Mouse (Mus musculus) left cerebral cortex, postnatal 4 days (tissue): ENCODE results near the gene Prrc2b. TPM values are rescaled to one million over a fixed set of nuclear protein-coding genes. Genes with fewer than 3 reads are reported as not detected.

ENCODE experiments used
- DNase-seq: peaks from one replicate; pipeline ENCODE4 v3.0.0-alpha.2; 2022
- intact Hi-C: fragments of 180-260 bp; cut with DNase I; formaldehyde crosslinking; loops from one replicate; pipeline ENCODE4 v1.15.1; 2025
- total RNA-seq, 2 experiments: library from RNA; stranded (reverse); gene quantifications; 2 replicates each; pipeline ENCODE4 v1.2.3; 2021

Gene Prrc2b
- 100 to 1,000 TPM; 327 to 335 TPM for total RNA-seq

DNA sequence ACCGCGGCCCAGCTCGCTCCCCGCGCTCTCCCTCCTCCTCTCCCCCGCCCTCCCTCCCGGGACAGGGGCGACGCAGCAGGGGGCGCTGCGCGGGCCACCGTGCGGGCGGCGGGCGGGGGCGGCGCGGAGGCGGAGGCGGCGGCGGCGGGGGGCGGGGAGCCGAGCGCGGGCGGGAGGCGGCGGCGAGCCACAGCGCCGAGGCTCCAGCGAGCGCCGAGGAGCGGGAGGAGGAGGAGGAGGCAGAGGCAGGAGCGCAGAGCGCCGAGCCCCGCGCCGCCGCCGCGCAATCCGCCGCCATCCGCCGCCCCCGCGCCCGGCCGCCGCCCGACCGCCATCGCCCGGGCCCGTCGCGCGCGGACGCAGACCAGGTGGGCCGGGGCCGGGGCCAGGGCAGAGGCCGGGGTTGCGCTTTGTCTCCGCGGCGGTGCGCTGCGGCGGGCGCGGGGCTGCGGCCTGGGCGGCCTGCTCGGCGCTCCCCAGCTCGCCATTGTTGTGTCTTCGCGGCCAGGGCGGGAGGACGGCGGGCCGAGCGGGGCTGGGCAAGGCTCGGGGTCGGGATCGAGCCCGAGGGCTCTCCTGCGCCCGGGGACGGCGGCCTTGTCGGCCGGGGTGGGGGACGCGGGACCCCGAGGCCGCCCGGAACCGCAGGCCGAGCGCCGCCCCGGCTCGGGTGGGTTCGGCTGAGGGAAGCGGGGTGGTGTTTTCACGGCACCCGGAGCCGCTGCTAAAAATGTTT is at the start of gene Prrc2b:
TSS of gene Prrc2b (plus strand) at position 159 of the 736 bp plus-strand sequence.
- intact Hi-C loops, result loop anchor here (10.0 kb wide), 1 partner anchor 54 kb away; no protein-coding TSS in a partner anchor
- DNase-seq, result peak; percentile 73

DNA sequence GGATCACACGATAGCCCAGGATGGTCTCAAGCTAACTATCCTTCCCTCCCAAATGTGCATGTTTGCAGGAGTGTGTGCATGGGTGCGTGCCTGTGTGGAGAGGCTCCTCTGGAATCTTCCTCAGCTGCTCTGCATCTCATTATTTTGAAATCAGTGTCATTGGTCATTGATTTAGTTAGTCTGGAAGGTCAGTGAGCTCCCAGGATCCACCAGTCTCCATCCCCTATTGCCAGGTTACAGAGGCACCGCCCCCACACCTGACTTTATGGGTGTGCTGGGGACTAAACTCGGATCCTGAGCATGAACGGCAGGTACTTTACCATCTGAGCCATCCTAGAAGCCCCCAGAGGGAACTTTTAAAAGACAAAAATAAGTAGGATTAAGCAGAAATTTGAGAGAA is 47.9 kb upstream of the Prrc2b start:
- no peak for DNase-seq
- intact Hi-C loops, result no loop called here

DNA sequence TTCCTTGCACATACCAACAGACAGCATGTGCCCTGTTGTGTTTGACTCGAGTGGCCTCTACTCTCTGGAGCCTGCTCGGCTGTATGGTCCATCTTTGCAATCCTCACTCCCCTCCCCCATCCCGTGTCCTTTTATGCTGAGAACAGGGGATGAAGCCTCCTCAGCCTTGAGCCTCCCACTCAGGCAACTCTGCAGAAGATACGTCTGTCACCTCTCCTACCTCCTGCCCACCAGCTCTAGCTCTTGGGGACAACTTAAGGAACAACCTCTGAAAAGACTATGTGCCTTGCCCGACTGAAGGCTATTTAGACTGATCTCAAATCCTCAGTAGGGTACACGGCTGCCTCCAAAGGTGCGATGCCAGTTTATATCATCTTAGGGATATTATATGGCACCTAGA is 47.3 kb upstream of the Prrc2b start:
- DNase-seq, result no peak
- intact Hi-C loops, result no loop called here

DNA sequence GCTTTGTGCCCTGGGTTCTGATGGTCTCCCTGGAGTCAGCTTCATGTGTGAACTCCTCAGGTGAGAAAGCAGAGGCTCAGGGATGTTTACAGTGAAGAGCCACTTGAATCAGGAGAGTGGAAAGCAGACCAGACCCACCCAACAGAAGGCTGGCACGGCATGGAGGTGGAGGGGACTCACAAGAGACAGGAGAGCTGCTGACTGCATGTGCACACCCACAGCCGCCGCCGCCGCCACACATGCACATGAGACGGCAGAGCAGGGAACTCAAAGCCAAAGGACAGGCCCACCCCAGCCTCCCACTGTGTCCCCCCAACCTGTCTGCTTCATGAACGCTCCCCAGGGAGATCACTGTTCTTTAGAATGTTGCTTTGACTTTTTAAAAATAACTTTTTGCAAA is 46.8 kb upstream of the Prrc2b start:
- intact Hi-C loops, result no loop called here
- no peak for DNase-seq

DNA sequence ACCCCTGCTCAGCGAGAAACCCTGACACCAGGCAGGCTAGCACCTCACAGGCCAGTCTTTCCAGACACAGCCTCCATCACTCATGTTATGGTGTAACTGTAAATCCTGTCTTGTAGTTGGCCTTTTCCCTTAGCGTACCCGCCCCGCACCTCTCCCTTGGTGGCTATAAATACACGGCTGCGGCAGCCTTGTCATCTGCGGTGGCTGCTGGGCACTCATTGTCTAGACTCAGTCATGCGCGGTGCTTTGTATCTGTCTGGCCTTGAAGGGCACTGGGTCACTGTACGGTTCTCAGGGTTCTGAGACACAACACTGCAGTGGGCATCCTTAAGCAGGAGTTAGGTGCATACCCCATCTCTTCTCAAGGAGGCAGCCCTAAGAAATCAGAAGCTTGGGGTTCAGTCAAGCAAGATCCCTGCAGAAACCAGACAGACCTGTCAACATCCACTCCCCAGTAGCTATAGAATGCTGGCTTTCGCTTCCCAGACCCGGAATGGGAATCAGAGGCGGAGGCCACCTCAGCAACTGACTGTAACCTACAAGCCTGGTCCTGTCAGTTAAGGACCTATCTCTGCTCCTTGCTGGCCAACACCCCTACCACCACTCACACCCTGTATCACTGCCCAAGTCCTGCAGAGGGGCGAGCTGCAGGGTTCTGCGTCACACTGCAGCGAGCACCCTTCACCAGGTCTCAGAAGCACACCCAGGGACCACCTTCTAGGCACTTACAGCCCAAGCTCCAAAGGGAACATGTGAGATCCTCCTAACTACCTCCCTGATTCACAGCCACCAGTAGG is 45.6 kb upstream of the Prrc2b start:
- no peak for DNase-seq
- intact Hi-C loops, result no loop called here

DNA sequence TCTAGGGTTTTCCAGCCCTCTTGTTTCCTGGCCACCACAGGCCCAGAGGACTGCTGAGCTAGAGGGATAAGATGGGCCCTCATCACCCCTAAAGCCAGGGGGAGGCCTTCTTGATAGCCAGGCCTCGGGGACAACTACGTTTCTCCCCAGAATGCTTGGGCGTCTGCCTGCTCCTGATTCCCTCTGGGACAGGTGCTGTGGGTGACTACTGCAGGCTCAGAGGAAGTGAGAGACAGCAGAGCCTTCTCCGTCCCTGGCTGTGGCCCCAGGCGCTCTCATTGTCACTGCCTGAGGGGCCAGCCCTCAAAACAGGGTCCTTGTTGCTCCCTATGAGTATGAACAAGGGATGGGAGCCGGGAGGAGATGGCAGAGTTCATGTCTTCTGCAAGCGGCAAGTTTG is 45.0 kb upstream of the Prrc2b start:
- intact Hi-C loops, result no loop called here
- no peak for DNase-seq

DNA sequence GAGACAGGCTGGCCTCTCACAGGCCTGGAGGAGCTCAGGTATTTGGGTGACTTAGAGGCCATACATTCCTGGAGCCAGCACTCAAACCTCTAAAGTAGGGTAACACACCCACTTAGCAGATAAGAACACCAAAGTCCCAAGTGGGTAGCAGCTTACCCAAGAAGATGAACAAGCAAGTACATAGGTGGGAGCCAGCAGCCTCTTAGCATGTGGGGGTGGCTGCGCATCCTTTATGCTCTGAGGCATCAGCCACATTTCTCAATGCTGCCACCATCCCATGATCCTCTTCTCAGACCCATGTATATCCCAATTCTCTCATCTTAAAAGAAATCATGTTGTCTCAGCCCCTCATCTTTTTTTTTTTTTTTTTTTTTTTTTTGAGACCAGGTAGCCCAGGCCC is 39.6 kb upstream of the Prrc2b start:
- intact Hi-C loops, result no loop called here
- DNase-seq, result no peak

DNA sequence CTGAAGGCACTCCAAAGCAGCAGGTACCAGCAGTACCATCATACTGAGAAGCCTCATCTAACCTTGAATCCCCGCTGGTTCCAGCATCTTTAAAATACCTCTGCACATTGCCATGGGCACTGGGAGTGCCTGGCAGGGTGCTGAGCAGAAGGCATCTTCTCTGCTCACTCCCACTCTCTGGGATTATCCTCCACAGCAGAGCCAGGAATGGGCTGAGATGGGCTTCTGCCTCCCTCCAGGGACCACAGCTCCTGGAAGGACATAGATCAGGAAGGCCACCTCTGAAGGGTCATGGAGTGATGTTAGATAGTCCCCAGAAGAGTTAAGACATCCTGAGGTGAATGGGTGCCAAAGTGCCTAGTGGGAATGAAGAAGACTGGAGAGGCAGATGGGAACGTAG is 38.3 kb upstream of the Prrc2b start:
- intact Hi-C loops, result no loop called here
- no peak for DNase-seq

DNA sequence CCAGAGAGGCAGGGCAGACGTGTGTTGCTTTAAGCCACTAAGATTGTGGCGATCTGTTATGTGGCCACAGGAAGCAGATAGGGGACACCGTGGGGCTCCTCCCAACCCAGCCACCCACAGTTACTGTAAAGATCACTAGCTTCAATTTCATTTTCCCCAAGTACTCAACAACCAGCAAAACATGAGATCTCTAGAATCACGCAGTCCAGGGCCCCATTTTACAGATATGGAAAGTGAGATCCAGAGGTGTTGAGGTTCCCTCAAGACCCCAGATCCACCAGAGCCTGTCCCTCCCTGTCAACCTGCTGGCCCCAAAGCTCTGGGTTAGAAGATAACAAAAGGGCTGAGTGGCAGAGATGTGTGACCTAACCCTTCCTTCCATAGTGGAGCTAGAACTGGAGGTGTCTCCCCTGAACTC is 35.0 kb upstream of the Prrc2b start:
- DNase-seq, result no peak
- intact Hi-C loops, result no loop called here

DNA sequence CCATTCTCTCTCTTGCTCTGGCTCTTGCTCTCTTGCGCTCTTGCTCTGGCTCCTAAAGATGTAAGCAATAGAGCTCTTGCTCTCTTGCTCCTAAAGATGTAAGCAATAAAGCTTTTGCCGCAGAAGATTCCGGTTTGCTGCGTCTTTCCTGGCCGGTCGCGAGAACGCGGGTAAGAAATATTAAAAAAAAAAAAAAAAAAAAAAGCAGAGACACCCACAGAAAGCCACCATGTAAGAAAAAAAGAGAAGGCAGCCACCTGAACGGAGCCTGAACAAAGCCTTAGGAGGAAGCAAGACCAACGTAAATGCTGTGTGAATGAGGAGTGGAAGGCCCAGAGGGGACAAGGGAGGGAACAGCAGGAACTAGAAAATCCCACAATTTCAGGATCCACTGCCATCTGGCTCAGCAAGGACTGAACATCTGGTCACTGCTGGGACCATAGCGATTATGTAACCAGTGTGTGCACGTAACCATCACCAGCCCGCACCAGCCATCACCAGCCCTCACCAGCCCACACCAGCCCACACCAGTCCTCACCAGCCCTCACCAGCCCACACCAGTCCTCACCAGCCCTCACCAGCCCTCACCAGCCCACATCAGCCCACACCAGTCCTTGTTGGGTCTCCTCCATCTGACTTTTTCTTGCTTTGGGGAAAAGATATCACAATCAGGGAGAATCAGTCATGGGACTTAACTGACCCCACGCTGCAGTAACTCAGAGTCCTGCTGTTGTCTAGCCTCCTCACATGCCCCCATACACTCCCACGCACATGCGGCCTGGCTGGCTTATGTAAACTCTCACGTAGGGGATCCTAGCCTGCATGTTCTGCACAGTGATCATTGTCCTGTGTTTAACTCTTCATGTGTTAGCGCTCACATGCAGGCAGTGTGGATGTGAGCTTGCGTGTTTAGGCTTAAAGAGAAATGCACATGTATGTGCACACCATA is 30.8 kb upstream of the Prrc2b start:
- intact Hi-C loops, result no loop called here
- no peak for DNase-seq

DNA sequence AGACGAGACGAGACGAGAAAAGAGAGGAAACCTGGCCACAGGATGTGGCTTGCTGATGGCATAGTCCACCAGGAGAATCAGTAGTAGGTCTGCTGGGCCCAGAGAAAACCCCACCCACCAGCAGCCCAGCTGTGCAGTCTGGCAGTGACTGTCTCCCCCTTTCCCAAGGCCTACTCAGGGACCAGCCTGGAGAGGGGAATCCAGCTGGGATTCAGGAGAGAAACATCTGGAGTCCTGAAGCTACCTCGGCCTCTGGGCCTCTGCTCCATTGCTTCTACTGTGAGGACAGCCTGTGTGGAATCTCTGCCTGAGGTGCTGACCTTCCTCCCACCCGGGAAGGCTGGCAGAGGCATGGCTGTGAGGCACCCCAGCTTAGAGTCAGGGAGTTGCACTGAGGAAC is 29.7 kb upstream of the Prrc2b start:
- intact Hi-C loops, result no loop called here
- DNase-seq, result no peak

DNA sequence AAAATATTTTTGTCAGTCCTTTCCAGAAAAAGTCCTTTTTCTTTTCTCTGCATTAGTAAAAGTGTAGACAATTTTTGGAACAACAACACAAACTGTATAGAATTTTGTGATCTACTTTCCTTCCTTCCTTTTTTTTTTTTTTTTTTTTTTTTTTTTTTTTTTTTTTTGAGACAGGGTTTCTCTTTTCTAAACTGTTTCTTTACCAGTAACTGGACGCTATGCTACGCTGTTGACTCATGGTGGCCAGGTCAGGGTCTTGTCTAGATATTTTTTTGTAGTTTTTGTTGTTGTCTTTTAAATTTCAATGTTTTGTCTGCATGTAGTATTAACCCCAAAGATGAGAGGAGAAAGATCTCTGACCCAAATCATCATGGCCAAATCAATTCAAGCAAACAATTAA is 29.1 kb upstream of the Prrc2b start:
- intact Hi-C loops, result no loop called here
- no peak for DNase-seq

DNA sequence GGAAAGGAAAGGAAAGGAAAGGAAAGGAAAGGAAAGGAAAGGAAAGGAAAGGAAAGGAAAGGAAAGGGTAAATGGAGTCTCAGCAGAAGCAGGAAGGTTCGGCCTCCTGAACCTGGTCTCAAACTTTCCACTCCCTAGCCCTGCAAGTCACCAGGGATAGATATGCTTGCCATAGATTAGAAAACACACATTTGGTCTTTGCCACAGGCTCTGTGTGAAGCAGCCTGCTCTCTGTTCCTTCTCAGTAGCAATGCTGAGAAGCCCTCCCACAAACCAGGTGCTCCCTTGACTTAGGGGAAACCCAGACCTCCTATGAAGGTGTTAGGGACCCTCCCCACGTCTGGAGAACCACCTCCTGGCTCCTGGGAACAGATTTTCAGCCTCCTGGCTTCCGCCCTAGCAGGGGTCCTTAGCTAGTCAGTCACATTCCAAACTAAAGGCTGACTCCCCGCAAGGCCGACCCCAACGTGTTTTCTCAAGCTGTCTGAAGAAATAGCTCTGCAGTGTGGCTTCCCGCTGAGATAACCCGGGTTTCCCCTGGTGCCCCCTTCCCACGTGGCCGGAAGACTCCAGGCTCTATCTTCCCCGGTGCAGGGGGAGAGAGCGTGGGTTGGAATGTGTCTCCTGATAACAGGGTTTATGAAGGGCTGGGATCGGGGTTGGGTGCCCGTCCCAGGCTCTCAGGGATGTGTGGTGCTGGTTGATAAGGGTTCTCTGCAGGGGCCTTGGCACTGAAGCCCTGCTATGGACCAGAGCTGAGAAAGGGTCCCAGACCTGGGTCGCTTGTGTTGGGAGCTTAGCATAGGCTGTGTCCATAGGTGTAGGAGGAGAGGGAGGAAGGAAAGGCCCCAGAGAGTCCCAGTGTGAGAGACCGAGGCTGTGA is 23.0 kb upstream of the Prrc2b start:
- no peak for DNase-seq
- intact Hi-C loops, result no loop called here

DNA sequence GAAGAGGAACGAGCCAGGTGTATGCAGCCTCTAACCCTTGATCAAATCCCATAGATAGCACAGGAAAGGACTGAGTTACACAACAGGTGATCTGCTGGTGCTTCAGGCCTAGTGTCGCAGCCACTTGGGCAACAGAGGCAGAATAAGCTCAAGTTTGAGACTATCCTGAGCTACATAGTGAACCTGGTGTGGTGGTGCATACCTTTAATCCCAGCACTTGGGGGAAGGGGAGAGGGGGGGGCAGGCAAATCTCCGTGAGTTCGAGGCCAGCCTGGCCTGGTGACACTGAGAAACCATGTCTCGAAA is 22.4 kb upstream of the Prrc2b start:
- no peak for DNase-seq
- intact Hi-C loops, result no loop called here

DNA sequence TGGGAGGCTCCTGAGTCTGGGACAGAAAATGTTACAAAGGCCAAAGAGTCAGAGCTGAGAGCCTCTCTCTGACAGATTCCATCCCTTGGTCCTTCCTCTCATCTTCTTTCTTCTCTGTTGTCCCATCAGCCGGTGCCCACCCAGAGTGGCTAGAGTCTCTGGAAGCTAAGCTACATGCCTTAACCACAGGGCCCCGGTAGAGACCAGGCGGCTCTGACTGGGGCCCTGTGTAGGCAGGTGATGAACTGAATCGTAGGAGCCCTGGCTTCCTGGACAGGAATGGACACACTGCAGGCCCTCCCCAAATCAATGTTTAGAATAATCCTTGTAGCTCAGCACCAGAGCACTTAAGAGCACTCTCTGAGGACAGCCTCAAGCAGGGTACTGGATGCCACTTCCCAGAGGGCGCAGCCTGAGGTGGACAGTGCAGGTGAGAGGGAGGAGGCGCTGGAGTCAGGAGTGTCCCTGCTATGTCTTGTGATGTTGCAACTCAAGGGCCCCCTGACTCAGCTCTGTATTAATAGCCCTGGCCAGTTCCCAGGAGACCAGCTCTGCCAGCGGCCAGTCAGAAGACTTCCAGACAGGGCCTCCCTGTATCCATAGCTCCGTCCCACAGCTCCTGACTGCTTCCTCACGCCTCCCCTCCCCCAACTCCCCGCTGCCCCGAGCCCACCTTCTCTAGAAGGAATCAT is 21.4 kb upstream of the Prrc2b start:
- intact Hi-C loops, result loop anchor here (5.0 kb wide), 1 partner anchor 82 kb away; no protein-coding TSS in a partner anchor
- DNase-seq, result no peak

DNA sequence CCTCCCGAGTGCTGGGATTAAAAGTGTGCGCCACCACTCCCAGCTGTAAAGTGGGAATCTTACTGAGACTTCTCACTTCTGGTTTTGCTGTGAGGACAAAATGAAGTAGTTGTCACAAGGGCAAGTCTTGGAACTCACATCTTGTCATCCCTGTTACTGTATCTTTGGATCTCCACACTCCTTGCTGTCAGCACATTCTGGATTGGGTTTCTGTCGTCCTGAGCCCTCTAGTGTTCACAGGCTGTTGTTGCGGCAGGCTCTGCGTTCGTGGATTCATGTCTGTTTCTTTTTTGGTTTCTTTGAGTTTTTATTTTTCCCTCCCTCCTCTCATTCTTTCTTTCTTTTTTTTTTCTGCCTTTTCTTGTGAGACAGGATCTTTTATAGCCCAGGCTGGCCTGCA is 20.4 kb upstream of the Prrc2b start:
- peak; percentile 48 for DNase-seq
- intact Hi-C loops, result loop anchor here (5.0 kb wide), 1 partner anchor 83 kb away; no protein-coding TSS in a partner anchor

DNA sequence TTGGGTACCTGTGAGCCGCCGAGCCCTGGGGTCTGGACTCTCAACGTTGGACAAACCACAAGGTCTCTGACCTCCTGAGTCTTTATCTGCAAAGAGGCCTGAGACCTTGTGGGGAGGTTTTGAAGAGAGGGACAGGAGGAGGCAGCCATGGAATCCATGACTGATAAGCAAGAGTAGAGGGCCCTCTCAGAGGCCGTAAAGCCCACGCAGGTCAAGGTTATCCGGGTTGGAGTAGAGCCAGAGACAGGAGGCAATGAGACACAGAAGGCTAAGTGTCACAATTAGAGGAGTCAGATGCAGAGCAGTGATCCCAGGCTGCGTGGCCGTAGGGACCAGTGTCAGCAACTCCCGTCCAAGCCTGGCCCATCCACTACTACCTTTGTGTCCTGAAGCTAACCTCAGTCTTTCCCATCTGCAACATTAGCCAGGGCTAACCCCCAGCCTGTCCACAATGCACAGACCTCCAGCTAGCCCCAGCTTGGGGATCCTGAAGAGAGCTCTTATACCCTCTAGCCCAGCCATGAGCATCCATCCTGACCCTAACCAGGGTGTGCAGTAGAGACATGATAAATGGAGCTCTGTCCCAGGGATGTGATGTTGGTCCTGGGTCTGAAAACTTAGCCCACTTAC is 19.6 kb upstream of the Prrc2b start:
- no peak for DNase-seq
- intact Hi-C loops, result loop anchor here (5.0 kb wide), 1 partner anchor 84 kb away; no protein-coding TSS in a partner anchor

DNA sequence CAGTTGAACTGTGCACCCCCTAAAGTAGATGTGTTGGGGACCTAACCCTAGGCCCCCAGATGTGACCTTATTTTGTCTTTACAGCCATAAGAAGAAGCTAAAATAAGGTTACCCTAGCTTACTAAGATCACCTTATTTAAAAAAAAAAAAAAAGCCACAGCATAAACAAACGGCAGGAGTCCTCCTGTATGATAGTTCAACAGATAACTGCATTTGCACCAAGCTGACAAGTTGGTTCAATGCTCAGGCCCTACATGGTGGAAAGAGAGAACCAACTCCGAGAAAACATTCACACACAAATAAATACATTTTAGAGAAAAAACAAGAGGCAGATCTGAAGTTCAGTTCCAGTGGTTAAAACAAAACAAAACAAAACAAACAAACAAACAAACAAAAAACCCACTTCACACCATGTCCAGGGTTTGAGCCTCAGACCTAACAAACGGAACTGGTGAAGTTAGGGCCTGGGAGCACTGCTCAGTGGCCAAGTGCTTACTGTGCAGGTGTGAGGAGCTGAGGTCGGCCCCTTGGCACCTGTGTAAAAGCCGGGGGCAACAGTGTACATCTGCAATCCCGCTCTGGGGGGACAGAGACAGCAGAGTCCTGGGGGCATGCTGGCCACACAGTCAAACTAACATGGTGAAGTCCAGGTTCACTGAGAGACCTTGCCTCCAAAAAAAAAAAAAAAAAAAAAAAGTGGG is 18.9 kb upstream of the Prrc2b start:
- no peak for DNase-seq
- intact Hi-C loops, result loop anchor here (5.0 kb wide), 1 partner anchor 85 kb away; no protein-coding TSS in a partner anchor
